Mouse (Mus musculus): Measurements from ENCODE around the gene Sigmar1. TPM values are rescaled to one million over a fixed set of nuclear protein-coding genes. Genes with fewer than 3 reads are reported as not detected.
"Not testable (repeated sequence)": the region's sequence is repeated elsewhere in the genome, so short reads cannot be mapped to it uniquely, and the experiment has no call there.

The Sigmar1 gene
- polyA plus RNA-seq, 1 experiment: 39.7 TPM

- TF ChIP-seq GATA1 (IDR thresholded peaks at IDR 0.05; ENCODE audit: low read length): no peak
These were observed 44.1 kb downstream of the Sigmar1 start for GRCm38 (mm10) chr4:41711705-41712375.

- TF ChIP-seq GATA1 (IDR thresholded peaks at IDR 0.05; ENCODE audit: low read length): no peak
These were observed 45.7 kb downstream of the Sigmar1 start for GRCm38 (mm10) chr4:41710229-41710628.

- TF ChIP-seq GATA1 (IDR thresholded peaks at IDR 0.05; ENCODE audit: low read length): no peak
These were observed 47.7 kb downstream of the Sigmar1 start for GRCm38 (mm10) chr4:41708192-41708745.

- TF ChIP-seq GATA1 (IDR thresholded peaks at IDR 0.05; ENCODE audit: low read length): no peak
These were observed 48.9 kb downstream of the Sigmar1 start for GRCm38 (mm10) chr4:41707011-41707535.

GRCm38 (mm10) chr4:41705922-41706754 lies 49.8 kb downstream of the Sigmar1 start:
- TF ChIP-seq GATA1 (IDR thresholded peaks at IDR 0.05; ENCODE audit: low read length): no peak

- no peak for TF ChIP-seq GATA1 (IDR thresholded peaks at IDR 0.05; ENCODE audit: low read length)
These were observed 51.3 kb downstream of the Sigmar1 start for GRCm38 (mm10) chr4:41704651-41705050.

- not testable (repeated sequence) for TF ChIP-seq GATA1 (IDR thresholded peaks at IDR 0.05; ENCODE audit: low read length)
These were observed 56.2 kb downstream of the Sigmar1 start, which contains the start of gene Il11ra1 for GRCm38 (mm10) chr4:41699783-41700182. TSS of gene Il11ra1 (plus strand) at chr4:41699989.

- TF ChIP-seq GATA1 (IDR thresholded peaks at IDR 0.05; ENCODE audit: low read length): not testable (repeated sequence)
These were observed 58.8 kb downstream of the Sigmar1 start, which contains the start of gene Cntfr for GRCm38 (mm10) chr4:41696930-41697841. TSS of gene Cntfr (minus strand) at chr4:41697089.

Other genes starting within 250 kb of the Sigmar1 start
- gene 1110017D15Rik, start 238.8 kb downstream of the Sigmar1 start, polyA plus RNA-seq (2012): not detected in 2 replicates
- gene Fam219a, start 186.6 kb downstream of the Sigmar1 start, polyA plus RNA-seq (2012): 1.2 and 1.7 TPM in 2 replicates
- not detected in 2 replicates for gene Dnaic1, start 186.4 kb downstream of the Sigmar1 start, polyA plus RNA-seq (2012)
- gene Enho, start 115.8 kb downstream of the Sigmar1 start, polyA plus RNA-seq (2012): not detected in 2 replicates
- gene Cntfr, start 59.1 kb downstream of the Sigmar1 start, polyA plus RNA-seq (2012): 7.7 and 9.0 TPM in 2 replicates
- 5.8 and 6.3 TPM in 2 replicates for gene Il11ra1, start 56.2 kb downstream of the Sigmar1 start, polyA plus RNA-seq (2012)
- 94.5 and 96.6 TPM in 2 replicates for gene Rpp25l, start 42.6 kb downstream of the Sigmar1 start, polyA plus RNA-seq (2012)
- gene Dctn3, start 33.0 kb downstream of the Sigmar1 start, polyA plus RNA-seq (2012): 154 and 221 TPM in 2 replicates
- gene Arid3c, start 25.0 kb downstream of the Sigmar1 start, polyA plus RNA-seq (2012): not detected in 2 replicates
- gene Galt, start 929 bp downstream of the Sigmar1 start, polyA plus RNA-seq (2012): 40.4 and 54.2 TPM in 2 replicates
- 2.6 TPM in 1 of 2 replicates, not detected in the other for gene Ccl27a, start 18.1 kb upstream of the Sigmar1 start, polyA plus RNA-seq (2012)
- gene Gm21541, start 147.5 kb upstream of the Sigmar1 start, polyA plus RNA-seq (2012): not detected in 2 replicates
- gene Gm20878, start 185.4 kb upstream of the Sigmar1 start, polyA plus RNA-seq (2012): 0.22 and 2.0 TPM in 2 replicates
- gene Fam205a4, start 209.9 kb upstream of the Sigmar1 start, polyA plus RNA-seq (2012): not detected in 2 replicates

Data from G1E-ER4 (cell line).